Mouse (Mus musculus): ENCODE data around the gene Kcnd3. TPM values are rescaled to one million over a fixed set of nuclear protein-coding genes. Genes with fewer than 3 reads are reported as not detected.

The Kcnd3 gene
- polyA plus RNA-seq, 1 experiment from 2014 or later = 3.1 TPM

DNA sequence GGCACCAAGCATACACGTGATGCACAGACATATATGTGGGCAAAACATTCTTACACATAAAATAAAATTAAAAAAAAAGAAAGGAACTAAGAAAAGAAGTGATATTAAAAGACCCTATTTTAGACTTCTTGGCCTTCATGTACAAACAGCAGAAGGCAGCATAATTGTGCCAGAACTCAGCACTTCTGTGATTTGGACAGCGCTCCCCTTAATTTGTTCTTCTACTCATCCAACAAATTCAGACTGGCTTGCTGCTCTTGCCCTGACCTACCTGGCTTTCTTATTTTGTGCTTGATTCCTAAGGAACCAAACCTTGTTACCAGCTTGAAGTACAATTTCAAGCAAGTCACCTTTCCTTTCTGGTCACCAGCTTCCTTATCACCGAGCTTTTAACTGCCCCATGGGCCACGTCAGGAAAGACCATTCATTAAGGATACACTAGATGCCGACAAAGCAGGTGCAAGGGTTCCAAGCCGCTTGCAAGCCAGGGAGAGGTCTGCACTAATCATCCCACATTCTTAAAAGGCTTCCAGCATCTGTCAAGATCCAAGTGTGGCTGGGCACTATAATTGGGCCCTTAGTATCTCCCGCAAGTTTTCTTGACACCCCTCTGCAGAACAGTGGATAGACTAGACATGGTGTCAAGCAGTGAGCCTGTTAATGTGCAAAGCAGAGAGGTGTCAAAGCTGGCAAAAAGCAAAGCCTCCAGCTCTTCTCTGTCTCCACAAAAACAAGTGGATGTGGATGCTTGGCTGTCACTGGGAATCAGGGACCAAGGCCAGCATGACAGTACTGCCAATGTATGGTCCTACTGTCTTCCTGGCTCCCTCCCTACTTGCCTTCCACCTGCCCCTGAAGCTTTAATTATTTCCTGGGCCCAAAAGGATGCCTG is 159.6 kb downstream of the Kcnd3 start:
- 82% methylated on average over 7 of the region's 7 CpGs for WGBS

GRCm38 (mm10) chr3:105612423-105612814 is 160.3 kb downstream of the Kcnd3 start:
- Histone ChIP-seq H3K4me3 (ENCODE audit: low read length) (no peak overlapping the region), H3K27me3 (replicated peaks; ENCODE audit: control insufficient read depth, insufficient read depth, low read length) (no peaks in the 10 kb centered on the region), H3K4me1 (ENCODE audit: control insufficient read depth, insufficient read depth, low read length) (no peaks in the 10 kb centered on the region), H3K36me3 (ENCODE audit: control insufficient read depth, insufficient read depth, low read length) (no peaks in the 10 kb centered on the region), H3K4me2 (ENCODE audit: low read depth, low read length) (no peak overlapping the region), H3K27ac (ENCODE audit: low read length) (no peak overlapping the region), H3K9me3 (ENCODE audit: control insufficient read depth, low read length) (no peaks in the 10 kb centered on the region), H3K9ac (ENCODE audit: low read depth, low read length) (no peak overlapping the region)
- ATAC-seq = no peak
- WGBS = 60% methylated on average over 4 of the region's 4 CpGs

More for the DNA sequence above, 159.6 kb downstream of the Kcnd3 start:
- Histone ChIP-seq H3K9ac (ENCODE audit: low read depth, low read length) (no peak overlapping the region), H3K27me3 (replicated peaks; ENCODE audit: control insufficient read depth, insufficient read depth, low read length) (no peaks in the 10 kb centered on the region), H3K4me2 (ENCODE audit: low read depth, low read length) (no peak overlapping the region), H3K9me3 (ENCODE audit: control insufficient read depth, low read length) (no peaks in the 10 kb centered on the region), H3K4me3 (ENCODE audit: low read length) (no peak overlapping the region), H3K36me3 (ENCODE audit: control insufficient read depth, insufficient read depth, low read length) (no peaks in the 10 kb centered on the region), H3K27ac (ENCODE audit: low read length) (no peak overlapping the region), H3K4me1 (ENCODE audit: control insufficient read depth, insufficient read depth, low read length) (no peaks in the 10 kb centered on the region)
- ATAC-seq = no peak

DNA sequence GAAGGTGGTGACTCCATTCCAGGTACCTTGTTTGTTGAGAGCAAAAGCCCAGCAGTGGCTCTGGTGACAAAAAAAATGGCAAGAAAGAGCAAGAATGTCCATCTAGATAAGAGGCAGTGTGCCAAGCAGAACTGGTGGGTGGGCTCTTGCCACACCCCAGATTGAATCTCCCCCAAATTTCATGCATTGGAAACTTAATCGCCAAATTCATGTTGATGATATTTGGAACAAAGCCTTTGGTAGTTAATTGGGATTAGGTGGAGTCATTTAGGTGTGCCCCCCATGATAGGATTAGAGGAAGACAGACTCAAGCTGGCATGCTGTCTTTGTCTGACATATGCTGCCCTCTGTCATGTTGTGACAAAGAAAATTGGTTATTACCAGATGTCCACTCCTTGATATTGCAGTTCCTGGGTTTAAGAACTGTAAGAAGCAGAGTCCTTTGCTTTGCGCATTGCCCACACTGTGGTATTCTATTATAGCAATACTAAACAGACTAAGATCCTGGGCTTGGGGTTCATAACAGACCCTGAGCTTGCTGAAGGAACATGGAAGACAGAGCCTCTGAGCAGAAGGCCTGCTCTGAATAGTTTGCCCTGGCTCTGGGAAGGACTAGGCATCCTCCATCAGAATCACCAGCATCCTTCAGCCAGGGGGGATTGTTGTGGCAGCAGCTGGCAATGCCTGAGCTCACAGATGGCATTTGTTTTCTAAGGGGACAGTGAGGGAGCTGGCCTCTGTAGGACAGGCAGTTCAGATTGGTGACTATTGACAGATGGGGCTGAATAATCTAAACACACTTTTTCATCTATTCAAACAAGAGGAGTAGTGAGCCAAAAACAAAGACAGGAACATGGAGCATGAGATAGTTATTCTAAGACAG is 165.0 kb downstream of the Kcnd3 start:
- no peak overlapping the region for H3K4me3 ChIP-seq (ENCODE audit: low read length)
- H3K9me3 ChIP-seq (ENCODE audit: control insufficient read depth, low read length) = no peaks in the 10 kb centered on the region
- H3K4me1 ChIP-seq (ENCODE audit: control insufficient read depth, insufficient read depth, low read length) = no peaks in the 10 kb centered on the region
- ATAC-seq = no peak
- H3K27me3 ChIP-seq (replicated peaks; ENCODE audit: control insufficient read depth, insufficient read depth, low read length) = no peaks in the 10 kb centered on the region
- H3K27ac ChIP-seq (ENCODE audit: low read length) = no peak overlapping the region
- H3K36me3 ChIP-seq (ENCODE audit: control insufficient read depth, insufficient read depth, low read length) = no peaks in the 10 kb centered on the region
- H3K4me2 ChIP-seq (ENCODE audit: low read depth, low read length) = no peak overlapping the region
- 93% methylated on average over 2 of the region's 2 CpGs for WGBS
- no peak overlapping the region for H3K9ac ChIP-seq (ENCODE audit: low read depth, low read length)

GRCm38 (mm10) chr3:105621154-105621553 is 169.0 kb downstream of the Kcnd3 start:
- Histone ChIP-seq H3K27me3 (replicated peaks; ENCODE audit: control insufficient read depth, insufficient read depth, low read length) (no peaks in the 10 kb centered on the region), H3K4me2 (ENCODE audit: low read depth, low read length) (no peak overlapping the region), H3K4me1 (ENCODE audit: control insufficient read depth, insufficient read depth, low read length) (no peaks in the 10 kb centered on the region), H3K4me3 (ENCODE audit: low read length) (no peak overlapping the region), H3K9me3 (ENCODE audit: control insufficient read depth, low read length) (no peaks in the 10 kb centered on the region), H3K27ac (ENCODE audit: low read length) (no peak overlapping the region), H3K9ac (ENCODE audit: low read depth, low read length) (no peak overlapping the region), H3K36me3 (ENCODE audit: control insufficient read depth, insufficient read depth, low read length) (no peaks in the 10 kb centered on the region)
- no peak for ATAC-seq
- WGBS = 58% methylated on average over 8 of the region's 8 CpGs

DNA sequence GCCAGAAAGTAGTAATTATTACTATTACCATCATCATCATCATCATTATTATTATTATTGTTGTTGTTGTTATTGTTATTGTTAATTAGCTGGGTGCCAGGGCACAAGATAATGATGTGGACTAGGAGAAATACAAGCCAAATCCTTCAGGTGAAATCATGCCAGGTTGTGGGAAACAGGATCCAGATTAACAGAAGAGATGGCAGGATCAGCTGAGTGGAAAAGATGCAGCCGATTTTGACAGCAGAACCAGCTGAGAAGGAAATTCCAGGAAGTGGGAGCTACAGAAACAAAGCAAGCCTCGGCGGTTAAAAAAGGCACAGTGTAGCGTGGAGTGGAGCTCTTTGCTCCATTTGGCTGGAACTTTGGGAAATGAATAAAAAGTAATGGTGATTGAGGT is 171.0 kb downstream of the Kcnd3 start:
- no peak overlapping the region for H3K27ac ChIP-seq (ENCODE audit: low read length)
- H3K9me3 ChIP-seq (ENCODE audit: control insufficient read depth, low read length) = no peaks in the 10 kb centered on the region
- no peak for ATAC-seq
- no peak overlapping the region for H3K9ac ChIP-seq (ENCODE audit: low read depth, low read length)
- H3K4me2 ChIP-seq (ENCODE audit: low read depth, low read length) = no peak overlapping the region
- no peaks in the 10 kb centered on the region for H3K27me3 ChIP-seq (replicated peaks; ENCODE audit: control insufficient read depth, insufficient read depth, low read length)
- no peaks in the 10 kb centered on the region for H3K36me3 ChIP-seq (ENCODE audit: control insufficient read depth, insufficient read depth, low read length)
- H3K4me3 ChIP-seq (ENCODE audit: low read length) = no peak overlapping the region
- H3K4me1 ChIP-seq (ENCODE audit: control insufficient read depth, insufficient read depth, low read length) = no peaks in the 10 kb centered on the region
- WGBS = 56% methylated on average over 4 of the region's 4 CpGs

DNA sequence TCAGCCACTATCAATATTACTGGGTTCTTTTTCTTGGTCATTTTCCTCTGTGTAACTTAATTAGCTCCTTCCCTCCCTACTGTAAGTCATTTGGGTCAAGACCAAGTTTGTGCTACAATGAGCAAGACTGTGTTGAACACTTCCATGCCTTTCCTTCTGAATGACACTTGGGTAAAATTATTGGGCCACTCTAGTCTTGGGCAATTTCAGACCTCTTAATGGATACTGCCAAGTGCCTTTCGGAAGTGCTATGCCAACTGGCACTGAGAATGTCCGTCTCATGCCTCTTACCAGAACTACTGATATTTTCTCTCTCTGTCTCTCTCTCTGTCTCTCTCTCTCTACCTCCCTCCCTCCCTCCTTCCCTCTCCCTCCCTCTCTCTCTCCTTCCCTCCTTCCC is 173.8 kb downstream of the Kcnd3 start:
- 90% methylated on average over 2 of the region's 2 CpGs for WGBS
- no peak overlapping the region for H3K9ac ChIP-seq (ENCODE audit: low read depth, low read length)
- H3K4me3 ChIP-seq (ENCODE audit: low read length) = no peak overlapping the region
- H3K27ac ChIP-seq (ENCODE audit: low read length) = no peak overlapping the region
- H3K4me2 ChIP-seq (ENCODE audit: low read depth, low read length) = no peak overlapping the region
- H3K4me1 ChIP-seq (ENCODE audit: control insufficient read depth, insufficient read depth, low read length) = no peaks in the 10 kb centered on the region
- no peaks in the 10 kb centered on the region for H3K36me3 ChIP-seq (ENCODE audit: control insufficient read depth, insufficient read depth, low read length)
- no peak for ATAC-seq
- no peaks in the 10 kb centered on the region for H3K9me3 ChIP-seq (ENCODE audit: control insufficient read depth, low read length)
- H3K27me3 ChIP-seq (replicated peaks; ENCODE audit: control insufficient read depth, insufficient read depth, low read length) = no peaks in the 10 kb centered on the region

GRCm38 (mm10) chr3:105627258-105627657 is 175.1 kb downstream of the Kcnd3 start:
- WGBS = 62% methylated on average over 6 of the region's 6 CpGs
- ATAC-seq = no peak

DNA sequence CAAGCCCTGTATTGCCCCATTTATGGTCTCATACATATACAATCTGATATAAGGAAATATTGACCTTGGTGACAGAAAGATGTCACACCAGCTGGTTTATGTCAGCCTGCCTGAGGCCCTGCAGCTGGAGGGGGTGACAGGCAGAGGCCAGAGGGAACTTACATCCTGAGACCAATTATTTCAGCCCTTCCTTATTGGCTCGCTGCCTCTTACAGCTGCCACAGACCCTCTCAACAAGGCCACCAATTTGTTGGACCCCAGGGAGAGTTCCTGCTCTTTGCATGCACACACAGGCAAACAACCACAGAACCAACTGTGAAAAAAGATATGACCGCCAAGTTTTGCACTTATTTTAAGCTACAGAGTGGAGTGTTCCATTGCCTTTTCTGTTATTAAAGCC is 180.2 kb downstream of the Kcnd3 start:
- Histone ChIP-seq H3K27me3 (replicated peaks; ENCODE audit: control insufficient read depth, insufficient read depth, low read length) (no peaks in the 10 kb centered on the region), H3K36me3 (ENCODE audit: control insufficient read depth, insufficient read depth, low read length) (no peaks in the 10 kb centered on the region), H3K4me3 (ENCODE audit: low read length) (no peak overlapping the region), H3K9me3 (ENCODE audit: control insufficient read depth, low read length) (no peaks in the 10 kb centered on the region), H3K27ac (ENCODE audit: low read length) (no peak overlapping the region), H3K9ac (ENCODE audit: low read depth, low read length) (no peak overlapping the region), H3K4me1 (ENCODE audit: control insufficient read depth, insufficient read depth, low read length) (no peaks in the 10 kb centered on the region), H3K4me2 (ENCODE audit: low read depth, low read length) (no peak overlapping the region)
- no peak for ATAC-seq
- 51% methylated on average over 2 of the region's 2 CpGs for WGBS

More at GRCm38 (mm10) chr3:105627258-105627657, 175.1 kb downstream of the Kcnd3 start:
- no peak overlapping the region for H3K9ac ChIP-seq (ENCODE audit: low read depth, low read length)
- H3K27me3 ChIP-seq (replicated peaks; ENCODE audit: control insufficient read depth, insufficient read depth, low read length) = no peaks in the 10 kb centered on the region
- no peak overlapping the region for H3K4me3 ChIP-seq (ENCODE audit: low read length)
- H3K4me2 ChIP-seq (ENCODE audit: low read depth, low read length) = no peak overlapping the region
- no peaks in the 10 kb centered on the region for H3K36me3 ChIP-seq (ENCODE audit: control insufficient read depth, insufficient read depth, low read length)
- no peaks in the 10 kb centered on the region for H3K4me1 ChIP-seq (ENCODE audit: control insufficient read depth, insufficient read depth, low read length)
- H3K9me3 ChIP-seq (ENCODE audit: control insufficient read depth, low read length) = no peaks in the 10 kb centered on the region
- no peak overlapping the region for H3K27ac ChIP-seq (ENCODE audit: low read length)

DNA sequence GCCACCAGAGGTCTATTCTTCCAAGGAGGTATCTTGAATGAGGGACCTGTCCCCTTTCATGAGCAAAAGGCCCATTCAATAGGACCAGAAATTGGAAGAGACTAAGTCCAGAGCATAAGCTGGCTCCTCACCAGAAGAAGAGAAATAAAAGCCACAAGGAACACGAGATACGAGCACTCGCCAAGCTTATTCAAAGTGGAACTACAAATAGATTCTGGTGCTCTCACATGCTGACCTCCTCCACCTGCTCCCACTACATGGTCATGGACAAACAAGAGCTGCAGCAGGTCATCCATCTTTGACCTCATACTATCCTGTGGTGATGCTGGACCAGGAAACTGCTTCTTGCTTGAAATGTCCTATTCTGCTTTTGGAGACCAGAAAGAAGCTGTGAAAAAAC is 180.9 kb downstream of the Kcnd3 start:
- H3K36me3 ChIP-seq (ENCODE audit: control insufficient read depth, insufficient read depth, low read length) = no peaks in the 10 kb centered on the region
- no peak overlapping the region for H3K4me2 ChIP-seq (ENCODE audit: low read depth, low read length)
- H3K9ac ChIP-seq (ENCODE audit: low read depth, low read length) = no peak overlapping the region
- no peaks in the 10 kb centered on the region for H3K27me3 ChIP-seq (replicated peaks; ENCODE audit: control insufficient read depth, insufficient read depth, low read length)
- H3K4me1 ChIP-seq (ENCODE audit: control insufficient read depth, insufficient read depth, low read length) = no peaks in the 10 kb centered on the region
- H3K27ac ChIP-seq (ENCODE audit: low read length) = no peak overlapping the region
- no peaks in the 10 kb centered on the region for H3K9me3 ChIP-seq (ENCODE audit: control insufficient read depth, low read length)
- no peak for ATAC-seq
- 81% methylated on average over 3 of the region's 3 CpGs for WGBS
- no peak overlapping the region for H3K4me3 ChIP-seq (ENCODE audit: low read length)
